Mouse (Mus musculus) myocyte (in vitro differentiated cells): ENCODE measurements around the gene Aspg.

Experiments used
- CEBPB ChIP-seq: IDR thresholded peaks from 2 replicates; pipeline ENCODE4 v1.6.1; 2011; ENCODE audit warnings: mild to moderate bottlenecking, moderate library complexity; ENCODE audit not compliant: poor library complexity, insufficient read depth, severe bottlenecking
- MAX ChIP-seq: IDR thresholded peaks from one replicate; pipeline ENCODE4 v1.6.1; 2011; ENCODE audit warnings: low read depth, mild to moderate bottlenecking, control low read depth
- MYOD1 ChIP-seq, 3 experiments: IDR thresholded peaks; one replicate each; pipeline ENCODE4 v1.6.1; 2011; ENCODE audit warnings: control low read depth in 2 of 3, low read depth in 2 of 3, mild to moderate bottlenecking in 2 of 3, moderate library complexity in 1 of 3; ENCODE audit not compliant: insufficient read length in 2 of 3, control insufficient read depth in 1 of 3
- POLR2A ChIP-seq: IDR thresholded peaks from one replicate; pipeline ENCODE4 v1.6.1; 2011; ENCODE audit warnings: low read depth, mild to moderate bottlenecking, control low read depth, moderate library complexity; ENCODE audit not compliant: insufficient read length

DNA sequence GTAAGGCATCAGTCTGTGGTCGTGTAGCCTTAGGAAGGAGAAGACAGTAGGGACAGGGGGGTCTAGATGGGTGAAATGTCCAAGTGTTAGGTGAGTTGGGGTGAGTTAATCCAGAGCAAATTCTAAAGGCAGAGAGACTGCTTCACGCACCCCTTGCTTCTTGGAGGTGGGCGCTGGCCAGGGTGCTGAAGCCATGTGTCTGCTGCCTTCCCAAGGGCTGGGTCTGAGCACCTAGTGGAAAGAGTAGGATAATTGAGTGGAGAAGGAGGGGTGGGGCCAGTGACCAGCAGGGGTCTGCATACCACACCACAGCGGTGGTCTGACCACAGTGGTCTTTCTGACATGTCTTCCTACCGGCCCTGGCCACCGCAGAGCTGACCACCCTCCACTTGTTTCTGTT is 34.8 kb downstream of the Aspg start:
- TF ChIP-seq POLR2A, result no peak
- TF ChIP-seq MYOD1 (IDR thresholded peaks at IDR 0.05; ENCODE audit: control insufficient read depth in 1 of 3, insufficient read length in 2 of 3, low read depth in 2 of 3), result no peak
- no peak for TF ChIP-seq CEBPB
- no peak for TF ChIP-seq MAX
